Mouse (Mus musculus) heart, embryonic 15.5 days (tissue): ENCODE measurements around the gene Shcbp1l. TPM values are rescaled to one million over a fixed set of nuclear protein-coding genes. Genes with fewer than 3 reads are reported as not detected.

Source experiments
- ATAC-seq: fragments of 200-750 bp; cut with Nextera tagmentation; replicated peaks from 2 replicates; pipeline ENCODE4 v1.8.0; 2017; ENCODE audit warnings: low read depth, moderate TSS enrichment; ENCODE audit not compliant: insufficient number of reproducible peaks, insufficient read depth, low FRiP score
- H3K27ac ChIP-seq: fragments of 300-500 bp; sonication (generic); 2 replicates; pipeline ENCODE4 v1.5.1; 2015; ENCODE audit warnings: mild to moderate bottlenecking, inconsistent platforms
- H3K27me3 ChIP-seq: fragments of 300-500 bp; sonication (generic); 2 replicates; pipeline ENCODE4 v1.6.1; 2015; ENCODE audit warnings: inconsistent platforms
- H3K36me3 ChIP-seq: fragments of 300-500 bp; sonication (generic); 2 replicates; pipeline ENCODE4 v1.6.1; 2015; ENCODE audit warnings: mild to moderate bottlenecking, inconsistent platforms
- H3K4me1 ChIP-seq: fragments of 300-500 bp; sonication (generic); replicated peaks from 2 replicates; pipeline ENCODE4 v1.6.1; 2015; ENCODE audit warnings: inconsistent platforms
- H3K4me2 ChIP-seq: fragments of 300-500 bp; sonication (generic); 2 replicates; pipeline ENCODE4 v1.6.1; 2015; ENCODE audit warnings: inconsistent platforms, mild to moderate bottlenecking, moderate library complexity
- H3K4me3 ChIP-seq: fragments of 300-500 bp; sonication (generic); 2 replicates; pipeline ENCODE4 v1.5.1; 2015; ENCODE audit warnings: mild to moderate bottlenecking, inconsistent platforms
- H3K9ac ChIP-seq: fragments of 300-500 bp; sonication (generic); 2 replicates; pipeline ENCODE4 v1.6.1; 2015; ENCODE audit warnings: mild to moderate bottlenecking, inconsistent platforms
- H3K9me3 ChIP-seq: fragments of 300-500 bp; sonication (generic); replicated peaks from 2 replicates; pipeline ENCODE4 v1.6.1; 2016; ENCODE audit warnings: inconsistent platforms
- WGBS: fragments of 180-500 bp; shearing (Covaris S2); methylation state at CpG from one replicate; pipeline ENCODE4 v1.1.7; 2015; ENCODE audit warnings: mixed read lengths; 5-methylcytosine and 5-hydroxymethylcytosine counted together
- polyA plus RNA-seq: library from polyadenylated mRNA; unstranded; fragments of >200 nt; fragmentation: Nextera tagmentation; extraction: Ambion mirVana; gene quantifications from 2 replicates; pipeline ENCODE4 v1.2.1, GENCODE M21; 2015

Shcbp1l gene
- polyA plus RNA-seq, 1 experiment from 2014 or later = not detected

DNA sequence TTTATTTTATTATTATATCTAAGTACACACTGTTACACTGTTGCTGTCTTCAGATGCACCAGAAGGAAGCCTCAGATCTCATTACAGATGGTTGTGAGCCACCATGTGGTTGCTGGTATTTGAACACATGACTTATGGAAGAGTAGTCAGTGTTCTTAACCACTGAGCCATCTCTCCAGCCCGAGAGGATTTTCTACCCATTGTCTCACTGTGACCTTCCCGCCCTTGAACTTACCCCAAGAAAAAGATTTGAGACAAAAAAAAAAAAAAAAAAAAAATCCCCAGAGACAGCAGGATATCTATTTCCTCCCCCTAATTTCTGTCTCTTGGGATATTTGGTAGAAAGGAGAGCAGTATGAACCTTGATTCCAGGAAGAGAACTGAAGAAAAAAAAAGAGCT lies 64.6 kb downstream of the Shcbp1l start:
- ATAC-seq = no peak
- H3K9ac ChIP-seq = no peak overlapping the region

GRCm38 (mm10) chr1:153489963-153490362 lies 65.0 kb downstream of the Shcbp1l start:
- H3K36me3 ChIP-seq = no peaks in the 10 kb centered on the region
- H3K4me2 ChIP-seq = no peak overlapping the region
- H3K4me1 ChIP-seq = peaks cover 12% of the 10 kb centered on the region
- H3K27me3 ChIP-seq = no peaks in the 10 kb centered on the region
- no peaks in the 10 kb centered on the region for H3K9me3 ChIP-seq
- no peak overlapping the region for H3K4me3 ChIP-seq
- ATAC-seq = no peak
- no peak overlapping the region for H3K9ac ChIP-seq
- 81% methylated on average over 4 of the region's 4 CpGs for WGBS
- no peak overlapping the region for H3K27ac ChIP-seq

More for the DNA sequence above, 64.6 kb downstream of the Shcbp1l start:
- Histone ChIP-seq H3K27me3 (no peaks in the 10 kb centered on the region), H3K27ac (no peak overlapping the region), H3K4me2 (no peak overlapping the region), H3K4me3 (no peak overlapping the region), H3K4me1 (peaks cover 16% of the 10 kb centered on the region), H3K36me3 (no peaks in the 10 kb centered on the region), H3K9me3 (no peaks in the 10 kb centered on the region)
- WGBS = 61% methylated on average over 2 of the region's 2 CpGs

GRCm38 (mm10) chr1:153491345-153491744 lies 66.4 kb downstream of the Shcbp1l start:
- Histone ChIP-seq H3K27ac (no peak overlapping the region), H3K4me1 (peaks cover under 1% of the 10 kb centered on the region), H3K4me3 (no peak overlapping the region), H3K9ac (no peak overlapping the region), H3K4me2 (no peak overlapping the region), H3K27me3 (no peaks in the 10 kb centered on the region), H3K36me3 (no peaks in the 10 kb centered on the region), H3K9me3 (no peaks in the 10 kb centered on the region)
- no peak for ATAC-seq
- whole genome bisulfite sequencing = 83% methylated on average over 2 of the region's 2 CpGs

DNA sequence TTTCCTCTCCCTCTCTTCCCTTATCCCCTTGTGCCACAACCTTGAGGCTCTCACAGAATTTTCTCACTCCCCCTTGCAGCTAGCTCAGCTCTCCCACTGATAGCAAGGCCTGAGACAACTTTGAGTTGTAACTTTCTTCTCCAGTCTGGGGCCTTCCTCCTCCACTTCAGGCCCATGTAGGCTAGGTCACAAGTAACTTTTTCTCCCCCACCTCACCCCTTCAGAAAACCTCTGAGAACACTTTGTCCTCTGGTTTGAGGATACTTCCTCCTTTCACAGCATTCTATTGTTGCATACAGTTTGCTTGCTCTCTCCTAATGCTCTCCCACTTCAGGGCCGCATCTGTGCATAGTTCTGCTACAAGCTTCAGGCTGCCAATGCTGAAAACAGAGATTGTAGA lies 66.9 kb downstream of the Shcbp1l start:
- H3K4me3 ChIP-seq = no peak overlapping the region
- H3K27ac ChIP-seq = no peak overlapping the region
- no peak overlapping the region for H3K9ac ChIP-seq
- no peak for ATAC-seq
- no peaks in the 10 kb centered on the region for H3K4me1 ChIP-seq
- no peak overlapping the region for H3K4me2 ChIP-seq
- no peaks in the 10 kb centered on the region for H3K9me3 ChIP-seq
- 90% methylated on average over 1 of the region's 1 CpGs for WGBS
- H3K27me3 ChIP-seq = no peaks in the 10 kb centered on the region
- no peaks in the 10 kb centered on the region for H3K36me3 ChIP-seq

GRCm38 (mm10) chr1:153493338-153493737 lies 68.4 kb downstream of the Shcbp1l start:
- Histone ChIP-seq H3K36me3 (no peaks in the 10 kb centered on the region), H3K27ac (no peak overlapping the region), H3K27me3 (no peaks in the 10 kb centered on the region), H3K4me3 (no peak overlapping the region), H3K4me1 (no peaks in the 10 kb centered on the region), H3K9ac (no peak overlapping the region), H3K9me3 (no peaks in the 10 kb centered on the region), H3K4me2 (no peak overlapping the region)
- no peak for ATAC-seq
- 36% methylated on average over 4 of the region's 4 CpGs for WGBS

DNA sequence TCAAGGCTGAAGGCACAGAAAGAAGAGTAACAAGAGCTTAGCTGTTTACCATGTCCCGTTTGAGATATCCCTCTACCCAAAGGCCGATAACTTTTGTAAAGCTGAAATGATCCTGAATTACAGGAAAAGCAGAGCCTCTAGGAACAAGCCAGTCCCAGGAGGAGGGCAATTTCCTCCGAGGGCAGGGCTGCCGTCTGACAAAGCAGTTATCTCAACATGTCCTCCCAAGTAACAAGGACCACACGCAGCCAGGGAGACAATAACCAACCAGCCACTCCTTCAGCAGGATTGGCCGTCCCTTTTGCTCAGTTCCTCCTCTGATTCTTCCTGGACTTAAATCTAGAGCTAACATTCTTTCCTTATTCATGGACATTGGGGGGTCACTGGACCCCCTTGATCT lies 69.0 kb downstream of the Shcbp1l start:
- H3K4me1 ChIP-seq = no peaks in the 10 kb centered on the region
- 34% methylated on average over 6 of the region's 6 CpGs for WGBS
- no peaks in the 10 kb centered on the region for H3K9me3 ChIP-seq
- H3K27me3 ChIP-seq = no peaks in the 10 kb centered on the region
- ATAC-seq = no peak
- H3K36me3 ChIP-seq = no peaks in the 10 kb centered on the region
- H3K9ac ChIP-seq = no peak overlapping the region
- H3K4me3 ChIP-seq = no peak overlapping the region
- no peak overlapping the region for H3K4me2 ChIP-seq
- no peak overlapping the region for H3K27ac ChIP-seq

DNA sequence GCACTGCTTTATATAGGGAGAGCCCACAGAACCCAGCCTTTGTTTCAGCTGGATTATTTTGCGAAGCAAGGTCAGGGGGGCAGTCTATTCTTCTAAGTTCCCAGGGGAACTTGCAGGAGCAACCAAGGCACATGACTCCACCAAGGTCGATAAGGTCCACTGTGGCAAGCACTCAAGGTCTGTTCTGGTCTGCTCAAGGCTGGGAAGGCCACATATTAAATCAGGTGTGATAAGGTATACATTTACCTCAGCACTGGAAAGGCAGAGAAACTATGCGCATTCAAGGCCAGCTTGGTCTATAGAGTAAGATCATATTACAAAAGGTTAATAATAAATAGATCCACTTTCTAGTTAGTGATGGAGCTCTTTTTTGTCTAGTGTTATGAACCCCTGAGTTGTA lies 71.1 kb downstream of the Shcbp1l start:
- H3K4me1 ChIP-seq = no peaks in the 10 kb centered on the region
- H3K36me3 ChIP-seq = no peaks in the 10 kb centered on the region
- H3K4me3 ChIP-seq = no peak overlapping the region
- ATAC-seq = no peak
- WGBS = 74% methylated on average over 3 of the region's 3 CpGs
- no peak overlapping the region for H3K9ac ChIP-seq
- no peak overlapping the region for H3K4me2 ChIP-seq
- H3K27me3 ChIP-seq = no peaks in the 10 kb centered on the region
- no peak overlapping the region for H3K27ac ChIP-seq
- H3K9me3 ChIP-seq = no peaks in the 10 kb centered on the region

GRCm38 (mm10) chr1:153500030-153500429 lies 75.1 kb downstream of the Shcbp1l start:
- WGBS = 80% methylated on average over 9 of the region's 9 CpGs

GRCm38 (mm10) chr1:153501644-153502321 lies 76.8 kb downstream of the Shcbp1l start:
- H3K27ac ChIP-seq = no peak overlapping the region
- H3K36me3 ChIP-seq = no peaks in the 10 kb centered on the region
- no peak overlapping the region for H3K4me3 ChIP-seq
- no peaks in the 10 kb centered on the region for H3K27me3 ChIP-seq
- H3K9me3 ChIP-seq = no peaks in the 10 kb centered on the region
- no peak for ATAC-seq
- H3K4me2 ChIP-seq = no peak overlapping the region
- no peak overlapping the region for H3K9ac ChIP-seq
- 39% methylated on average over 5 of the region's 5 CpGs for WGBS
- no peaks in the 10 kb centered on the region for H3K4me1 ChIP-seq

More at GRCm38 (mm10) chr1:153500030-153500429, 75.1 kb downstream of the Shcbp1l start:
- Histone ChIP-seq H3K9ac (no peak overlapping the region), H3K4me1 (no peaks in the 10 kb centered on the region), H3K4me2 (no peak overlapping the region), H3K27ac (no peak overlapping the region), H3K9me3 (no peaks in the 10 kb centered on the region), H3K27me3 (no peaks in the 10 kb centered on the region), H3K4me3 (no peak overlapping the region), H3K36me3 (no peaks in the 10 kb centered on the region)
- ATAC-seq = no peak

Other genes starting within 250 kb of the Shcbp1l start
- gene Lamc2, start 238.7 kb upstream of the Shcbp1l start, polyA plus RNA-seq = 7.8 and 12.7 TPM in 2 replicates
- 74.3 and 85.4 TPM in 2 replicates for gene Lamc1, start 92.4 kb upstream of the Shcbp1l start, polyA plus RNA-seq
- gene Dhx9, start 62.5 kb downstream of the Shcbp1l start, polyA plus RNA-seq = 17.2 and 18.1 TPM in 2 replicates
- 5.2 and 7.2 TPM in 2 replicates for gene Npl, start 124.9 kb downstream of the Shcbp1l start, polyA plus RNA-seq
- gene Rgs8, start 227.9 kb downstream of the Shcbp1l start, polyA plus RNA-seq = 0.19 and 0.24 TPM in 2 replicates